Mouse (Mus musculus) limb, embryonic 13.5 days (tissue): Measurements from ENCODE around the gene Mmachc. TPM values are rescaled to one million over a fixed set of nuclear protein-coding genes. Genes with fewer than 3 reads are reported as not detected.

ENCODE experiments used
- ATAC-seq: fragments of 200-750 bp; cut with Nextera tagmentation; 2 replicates; pipeline ENCODE4 v1.8.0; 2017; ENCODE audit warnings: low read depth, moderate number of reproducible peaks, moderate TSS enrichment; ENCODE audit not compliant: low FRiP score
- H3K27ac ChIP-seq: fragments of 300-500 bp; sonication (generic); 2 replicates; pipeline ENCODE4 v1.5.1; 2015; ENCODE audit warnings: inconsistent platforms, mild to moderate bottlenecking, moderate library complexity
- H3K27me3 ChIP-seq: fragments of 300-500 bp; sonication (generic); 2 replicates; pipeline ENCODE4 v1.6.1; 2015; ENCODE audit warnings: mild to moderate bottlenecking, inconsistent platforms
- H3K36me3 ChIP-seq: fragments of 300-500 bp; sonication (generic); 2 replicates; pipeline ENCODE4 v1.6.1; 2015; ENCODE audit warnings: inconsistent platforms, mild to moderate bottlenecking, moderate library complexity
- H3K4me1 ChIP-seq: fragments of 300-500 bp; sonication (generic); 2 replicates; pipeline ENCODE4 v1.6.1; 2015; ENCODE audit warnings: inconsistent platforms
- H3K4me2 ChIP-seq: fragments of 300-500 bp; sonication (generic); replicated peaks from 2 replicates; pipeline ENCODE4 v1.6.1; 2015; ENCODE audit warnings: inconsistent platforms, mild to moderate bottlenecking, moderate library complexity
- H3K4me3 ChIP-seq: fragments of 300-500 bp; sonication (generic); 2 replicates; pipeline ENCODE4 v1.5.1; 2015; ENCODE audit warnings: moderate library complexity, mild to moderate bottlenecking, inconsistent platforms
- H3K9ac ChIP-seq: fragments of 300-500 bp; sonication (generic); 2 replicates; pipeline ENCODE4 v1.6.1; 2015; ENCODE audit warnings: mild to moderate bottlenecking, inconsistent platforms
- H3K9me3 ChIP-seq: fragments of 300-500 bp; sonication (generic); 2 replicates; pipeline ENCODE4 v1.6.1; 2016; ENCODE audit warnings: inconsistent platforms
- WGBS: fragments of 180-500 bp; shearing (Covaris S2); methylation state at CpG from one replicate; pipeline ENCODE4 v1.1.7; 2015; 5-methylcytosine and 5-hydroxymethylcytosine counted together
- polyA plus RNA-seq: library from polyadenylated mRNA; unstranded; fragments of >200 nt; fragmentation: Nextera tagmentation; extraction: Ambion mirVana; gene quantifications from 2 replicates; pipeline ENCODE4 v1.2.1, GENCODE M21; 2015

The Mmachc gene
- polyA plus RNA-seq, 1 experiment from 2014 or later = 27.1 TPM

DNA sequence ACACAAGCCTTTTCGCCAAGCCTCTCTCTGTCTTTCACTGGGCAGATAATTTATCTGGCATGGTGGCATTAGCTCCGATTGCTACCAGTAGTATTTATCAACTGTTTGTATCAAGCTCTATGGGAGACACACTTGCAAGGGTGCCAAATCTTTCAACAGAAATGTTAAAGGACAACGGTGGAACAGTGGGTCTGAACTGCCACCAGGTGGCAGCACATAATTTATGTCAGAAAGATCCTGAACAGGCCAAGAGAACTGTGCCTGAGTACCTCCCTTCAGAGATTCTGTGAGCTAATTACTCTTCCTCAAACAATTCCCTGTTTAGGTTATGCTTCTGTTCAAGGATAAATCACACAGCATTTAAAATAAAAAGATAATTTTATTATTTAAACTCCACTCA is 11.2 kb upstream of the Mmachc start:
- Histone ChIP-seq H3K9ac (no peak overlapping the region), H3K4me1 (peaks cover 16% of the 10 kb centered on the region), H3K27ac (no peak overlapping the region), H3K9me3 (no peaks in the 10 kb centered on the region), H3K27me3 (no peaks in the 10 kb centered on the region), H3K36me3 (peaks cover 10% of the 10 kb centered on the region), H3K4me3 (no peak overlapping the region), H3K4me2 (no peak overlapping the region)
- 20% methylated on average over 3 of the region's 3 CpGs for WGBS
- no peak for ATAC-seq

GRCm38 (mm10) chr4:116712536-116712935 is 4.3 kb upstream of the Mmachc start:
- H3K9me3 ChIP-seq = no peaks in the 10 kb centered on the region
- H3K4me2 ChIP-seq = no peak overlapping the region
- WGBS = 73% methylated on average over 1 of the region's 1 CpGs
- H3K4me1 ChIP-seq = peaks cover 11% of the 10 kb centered on the region
- no peak overlapping the region for H3K4me3 ChIP-seq
- H3K27me3 ChIP-seq = no peaks in the 10 kb centered on the region
- H3K27ac ChIP-seq = no peak overlapping the region
- peaks cover 10% of the 10 kb centered on the region for H3K36me3 ChIP-seq
- no peak for ATAC-seq
- no peak overlapping the region for H3K9ac ChIP-seq

GRCm38 (mm10) chr4:116710154-116710553 is 1.9 kb upstream of the Mmachc start:
- no peak overlapping the region for H3K4me3 ChIP-seq
- no peak overlapping the region for H3K9ac ChIP-seq
- H3K27ac ChIP-seq = no peak overlapping the region
- peaks cover 5% of the 10 kb centered on the region for H3K36me3 ChIP-seq
- 0 out of 2 replicates have a peak overlapping the region, but pooled peaks have one; percentile 11 for H3K4me2 ChIP-seq
- no peaks in the 10 kb centered on the region for H3K27me3 ChIP-seq
- 91% methylated on average over 2 of the region's 2 CpGs for WGBS
- peaks cover 13% of the 10 kb centered on the region for H3K4me1 ChIP-seq
- H3K9me3 ChIP-seq = no peaks in the 10 kb centered on the region
- ATAC-seq = no peak

DNA sequence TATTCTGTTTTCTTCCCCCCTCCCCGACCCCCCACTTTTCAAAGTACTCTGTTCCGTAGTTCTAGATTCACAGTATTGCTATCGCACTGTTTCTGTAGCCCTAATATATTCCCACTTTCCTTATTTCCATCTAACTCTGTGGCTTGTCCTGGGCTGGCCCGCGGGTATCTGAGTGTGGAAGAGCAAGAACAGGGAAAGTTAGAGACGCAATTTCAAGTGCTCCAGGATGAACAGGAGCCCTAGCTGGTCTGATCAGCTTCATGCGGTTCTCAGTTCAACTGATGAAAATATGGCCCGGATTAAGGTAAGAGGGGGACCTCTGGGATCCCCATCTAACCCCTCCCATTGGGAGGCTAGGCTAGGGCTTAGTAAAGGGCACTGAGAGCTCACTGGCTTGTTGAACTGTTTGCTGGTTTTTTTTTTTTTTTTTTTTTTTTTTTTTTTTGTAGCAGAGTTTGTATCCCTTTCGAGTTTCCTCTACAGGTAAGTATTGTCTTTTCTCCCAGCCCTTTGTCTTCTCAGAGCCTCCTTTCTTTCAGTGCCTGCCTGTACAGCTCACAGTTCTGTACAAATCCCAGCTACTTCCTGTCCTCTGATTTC is 685 bp upstream of the Mmachc start:
- Histone ChIP-seq H3K36me3 (peaks cover 4% of the 10 kb centered on the region; the same call in 1 of the 2 replicates), H3K27me3 (no peaks in the 10 kb centered on the region), H3K4me2 (peak overlapping the region; percentile 89), H3K9ac (peak overlapping the region; percentile 69), H3K27ac (no peak overlapping the region), H3K4me1 (peaks cover 13% of the 10 kb centered on the region), H3K9me3 (no peaks in the 10 kb centered on the region), H3K4me3 (peak overlapping the region; percentile 63)
- ATAC-seq = peak; percentile 4; the same call in 1 of the 2 replicates
- WGBS = 6% methylated on average over 9 of the region's 9 CpGs

DNA sequence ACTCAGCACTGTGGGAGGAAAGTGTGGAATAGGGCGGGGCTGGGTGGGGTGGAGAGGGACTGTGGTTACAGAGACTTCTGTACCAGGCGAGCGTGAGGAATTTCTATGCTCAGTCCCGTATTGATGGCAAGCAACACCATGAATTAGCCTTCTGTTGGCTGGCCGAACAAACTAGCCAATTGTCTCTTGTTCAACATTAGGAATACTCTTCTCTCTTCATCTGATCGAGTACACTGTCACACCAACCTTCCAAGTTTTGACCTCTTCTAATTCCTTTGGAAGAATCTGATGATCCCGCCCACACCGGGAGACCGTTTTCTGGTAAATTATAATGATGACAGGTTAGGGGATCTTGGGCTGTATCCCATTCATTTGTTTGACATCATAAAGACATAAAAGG is 540 bp downstream of the Mmachc start:
- 13% methylated on average over 9 of the region's 9 CpGs for WGBS

GRCm38 (mm10) chr4:116703804-116704203 is 4.4 kb downstream of the Mmachc start:
- no peak overlapping the region for H3K4me3 ChIP-seq

More for the DNA sequence above, 540 bp downstream of the Mmachc start:
- Histone ChIP-seq H3K27ac (no peak overlapping the region), H3K4me1 (peaks cover 13% of the 10 kb centered on the region), H3K4me3 (peak overlapping the region; percentile 63), H3K4me2 (peak overlapping the region; percentile 89), H3K9me3 (no peaks in the 10 kb centered on the region), H3K9ac (peak overlapping the region; percentile 68), H3K27me3 (no peaks in the 10 kb centered on the region), H3K36me3 (peaks cover 14% of the 10 kb centered on the region)
- ATAC-seq = peak; percentile 2; the same call in 1 of the 2 replicates

DNA sequence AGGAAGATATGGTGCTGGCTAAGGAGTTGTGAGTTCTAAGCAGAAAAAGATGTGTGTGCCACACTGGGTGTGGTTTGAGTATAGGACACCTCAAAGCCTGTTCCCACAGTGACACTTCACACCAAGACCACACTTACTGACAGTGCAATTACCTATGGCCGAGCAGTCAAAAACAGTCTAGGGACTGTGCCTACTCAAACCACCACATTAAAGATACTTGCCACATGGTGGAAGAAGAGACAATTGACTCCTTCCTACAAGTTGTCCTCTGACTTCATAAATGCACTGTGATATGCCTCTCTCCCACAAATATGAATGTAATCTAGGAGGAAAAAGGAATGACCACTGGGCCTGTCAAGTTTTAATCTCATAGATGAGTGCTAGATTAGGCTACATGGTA is 7.2 kb downstream of the Mmachc start:
- Histone ChIP-seq H3K9ac (no peak overlapping the region), H3K4me2 (no peak overlapping the region), H3K4me3 (no peak overlapping the region), H3K27me3 (no peaks in the 10 kb centered on the region), H3K27ac (no peak overlapping the region), H3K4me1 (no peaks in the 10 kb centered on the region), H3K9me3 (no peaks in the 10 kb centered on the region), H3K36me3 (peaks cover 62% of the 10 kb centered on the region)
- no peak for ATAC-seq
- 81% methylated on average over 1 of the region's 1 CpGs for WGBS

More at GRCm38 (mm10) chr4:116703804-116704203, 4.4 kb downstream of the Mmachc start:
- ATAC-seq = no peak
- H3K27me3 ChIP-seq = no peaks in the 10 kb centered on the region
- H3K4me2 ChIP-seq = no peak overlapping the region
- no peaks in the 10 kb centered on the region for H3K9me3 ChIP-seq
- no peak overlapping the region for H3K27ac ChIP-seq
- H3K9ac ChIP-seq = no peak overlapping the region
- peaks cover 4% of the 10 kb centered on the region for H3K4me1 ChIP-seq
- H3K36me3 ChIP-seq = peaks cover 38% of the 10 kb centered on the region
- 35% methylated on average over 6 of the region's 6 CpGs for WGBS

GRCm38 (mm10) chr4:116698693-116699342 is 9.4 kb downstream of the Mmachc start:
- Histone ChIP-seq H3K4me1 (no peaks in the 10 kb centered on the region), H3K9ac (no peak overlapping the region), H3K36me3 (peaks cover 78% of the 10 kb centered on the region), H3K9me3 (no peaks in the 10 kb centered on the region), H3K4me2 (no peak overlapping the region), H3K4me3 (no peak overlapping the region), H3K27ac (no peak overlapping the region), H3K27me3 (no peaks in the 10 kb centered on the region)
- no peak for ATAC-seq
- WGBS = 89% methylated on average over 2 of the region's 2 CpGs

DNA sequence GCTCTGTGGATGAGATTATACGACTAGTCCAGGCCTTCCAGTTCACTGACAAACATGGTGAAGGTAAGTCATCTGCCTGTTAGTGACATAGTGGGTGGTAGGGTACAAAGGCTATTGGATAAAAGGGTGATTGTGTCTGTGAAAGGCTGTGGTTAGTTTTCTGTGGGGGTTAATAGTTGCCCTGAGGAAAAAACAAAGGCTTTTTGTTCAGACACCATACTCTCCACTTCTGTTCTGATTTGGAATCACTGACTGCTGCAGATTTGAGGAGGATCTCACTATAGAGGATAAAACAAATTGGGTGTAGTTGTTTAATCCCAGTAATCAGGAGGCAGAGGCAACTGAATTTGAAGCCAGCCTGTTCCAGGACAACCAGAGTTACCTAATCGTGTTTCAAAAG is 14.4 kb downstream of the Mmachc start:
- H3K36me3 ChIP-seq = peaks cover 90% of the 10 kb centered on the region

GRCm38 (mm10) chr4:116692146-116692545 is 16.1 kb downstream of the Mmachc start:
- peaks cover 88% of the 10 kb centered on the region for H3K36me3 ChIP-seq
- H3K4me2 ChIP-seq = no peak overlapping the region
- no peaks in the 10 kb centered on the region for H3K9me3 ChIP-seq
- H3K4me1 ChIP-seq = peaks cover 6% of the 10 kb centered on the region
- 91% methylated on average over 2 of the region's 2 CpGs for WGBS
- H3K27ac ChIP-seq = no peak overlapping the region
- no peak overlapping the region for H3K9ac ChIP-seq
- no peaks in the 10 kb centered on the region for H3K27me3 ChIP-seq
- no peak overlapping the region for H3K4me3 ChIP-seq
- no peak for ATAC-seq

More for the DNA sequence above, 14.4 kb downstream of the Mmachc start:
- no peak overlapping the region for H3K4me2 ChIP-seq
- no peak overlapping the region for H3K27ac ChIP-seq
- 89% methylated on average over 2 of the region's 2 CpGs for WGBS
- H3K9ac ChIP-seq = no peak overlapping the region
- no peak for ATAC-seq
- no peak overlapping the region for H3K4me3 ChIP-seq
- H3K4me1 ChIP-seq = no peaks in the 10 kb centered on the region
- no peaks in the 10 kb centered on the region for H3K9me3 ChIP-seq
- H3K27me3 ChIP-seq = no peaks in the 10 kb centered on the region

DNA sequence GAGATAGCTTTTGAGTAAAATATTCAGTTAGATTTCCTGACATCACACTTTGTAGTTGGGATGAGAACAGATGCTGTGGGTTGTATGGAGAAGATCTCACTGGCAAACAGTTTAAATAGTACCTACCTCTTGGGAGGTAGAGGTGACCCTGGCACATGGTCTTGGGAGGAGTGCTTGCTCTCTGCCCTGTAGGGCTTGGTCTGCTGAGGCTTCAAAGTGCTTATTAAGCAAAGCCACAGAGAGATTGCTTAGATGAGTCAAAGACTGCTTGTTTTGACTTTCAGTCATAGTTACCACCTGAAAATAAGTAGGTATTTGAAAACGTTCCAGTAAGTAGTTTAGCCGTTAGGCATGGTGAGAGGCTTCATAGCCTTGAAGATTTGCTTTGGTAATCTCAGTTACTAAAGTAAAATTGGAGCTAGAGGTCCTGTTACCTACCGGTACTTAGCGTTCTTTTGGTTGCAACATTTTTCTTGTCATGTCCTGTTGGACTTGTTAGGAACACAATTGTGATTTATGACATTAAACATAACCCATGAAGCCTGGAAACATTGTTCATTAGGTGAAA is 18.8 kb downstream of the Mmachc start:
- no peaks in the 10 kb centered on the region for H3K9me3 ChIP-seq
- WGBS = 91% methylated on average over 4 of the region's 4 CpGs
- no peak overlapping the region for H3K27ac ChIP-seq
- peaks cover 20% of the 10 kb centered on the region for H3K4me1 ChIP-seq
- no peak for ATAC-seq
- H3K4me3 ChIP-seq = no peak overlapping the region
- H3K4me2 ChIP-seq = no peak overlapping the region
- H3K36me3 ChIP-seq = peaks cover 64% of the 10 kb centered on the region
- no peaks in the 10 kb centered on the region for H3K27me3 ChIP-seq
- H3K9ac ChIP-seq = no peak overlapping the region

- Histone ChIP-seq H3K4me1 (peaks cover 20% of the 10 kb centered on the region), H3K4me3 (peak overlapping the region; percentile 70), H3K27me3 (no peaks in the 10 kb centered on the region), H3K9ac (peak overlapping the region; percentile 87), H3K9me3 (no peaks in the 10 kb centered on the region), H3K4me2 (peak overlapping the region; percentile 78), H3K36me3 (peaks cover 40% of the 10 kb centered on the region), H3K27ac (no peak overlapping the region)
- WGBS = 32% methylated on average over 1 of the region's 1 CpGs
- ATAC-seq = no peak
These were observed 21.2 kb downstream of the Mmachc start for GRCm38 (mm10) chr4:116687041-116687440.
